Comparison of ENCODE assay signal across 8 mouse cellular contexts in genomic region chr15:102807353-102807752, GRCm38 (mm10).
A peak's percentile ranks its signal among the peaks of the same experiment; 100 is the strongest.
DNase-seq lines count a peak whose midpoint lies in the region; ATAC-seq and TF ChIP-seq lines count a peak whose summit lies in the region.

No protein-coding gene starts in this region.

- H3K4me2 ChIP-seq in kidney, embryonic 14.5 days (replicated peaks; ENCODE audit: low read depth, low read length): no peak overlapping the region

- H3K4me1 ChIP-seq in kidney, adult 2 months (ENCODE audit: control insufficient read depth, insufficient read depth, low read length): no peaks in the 10 kb centered on the region
- H3K4me1 ChIP-seq in kidney, embryonic 14.5 days (ENCODE audit: control insufficient read depth, insufficient read depth, low read length): no peaks in the 10 kb centered on the region

- no peak overlapping the region for H3K27ac ChIP-seq in kidney, adult 2 months (ENCODE audit: insufficient read depth, low read depth, low read length)
- no peak overlapping the region for H3K27ac ChIP-seq in kidney, embryonic 14.5 days (ENCODE audit: low read depth, low read length)

- TF ChIP-seq POLR2A in kidney, adult 2 months (IDR thresholded peaks at IDR 0.05; ENCODE audit: low read depth, low read length): no peak

- 46% methylated on average over 3 of the region's 3 CpGs for WGBS in kidney, adult 2 months
- 38% methylated on average over 3 of the region's 3 CpGs for WGBS in kidney, embryonic 14.5 days

- H3K9me3 ChIP-seq in kidney, embryonic 14.5 days (ENCODE audit: control insufficient read depth, low read length): no peaks in the 10 kb centered on the region

- no peak overlapping the region for H3K4me3 ChIP-seq in kidney, adult 2 months (ENCODE audit: insufficient read depth, low read depth, low read length)
- H3K4me3 ChIP-seq in kidney, embryonic 14.5 days (ENCODE audit: low read length): no peak overlapping the region

- TF ChIP-seq CTCF in kidney, adult 2 months (conservative IDR thresholded peaks at IDR 0.05; ENCODE audit: insufficient read depth, insufficient read length, low read depth, low read length): peak; percentile 43; the same call in 1 of the 2 replicates

- peak; percentile 2 for DNase-seq in CD4-positive, CD25-positive, alpha-beta regulatory T cell, adult 2 months (ENCODE audit: low read depth, low spot score)
- peak; percentile 25 for DNase-seq in kidney, adult 2 months
- peak; percentile 23 for DNase-seq in ZHBTc4 (ENCODE audit: low read depth, low spot score)
- peak; percentile 43 to 59 for DNase-seq in layer of hippocampus, adult 8-10 months (ENCODE audit: low spot score in 2 of 2)
- peak; percentile 27 for DNase-seq in right cerebral cortex, postnatal 25 days

- no peak for ATAC-seq in CD4-positive, CD25-positive, alpha-beta regulatory T cell, adult 4 months
- no peak for ATAC-seq in kidney, embryonic 14.5 days (ENCODE audit: low FRiP score, low TSS enrichment)
- no peak for ATAC-seq in erythroblast, adult 5-6 weeks (replicated peaks; ENCODE audit: low FRiP score, poor library complexity, severe bottlenecking)

- no peak overlapping the region for H3K9ac ChIP-seq in kidney, embryonic 14.5 days (ENCODE audit: low read depth, low read length)

- H3K36me3 ChIP-seq in kidney, adult 2 months (ENCODE audit: control insufficient read depth, insufficient read depth, low read length): no peaks in the 10 kb centered on the region
- H3K36me3 ChIP-seq in kidney, embryonic 14.5 days (ENCODE audit: control insufficient read depth, insufficient read depth, low read length): no peaks in the 10 kb centered on the region

- no peaks in the 10 kb centered on the region for H3K27me3 ChIP-seq in kidney, adult 2 months (replicated peaks; ENCODE audit: control insufficient read depth, insufficient read depth, low read length)
- peaks cover 8% of the 10 kb centered on the region; the same call in 1 of the 2 replicates for H3K27me3 ChIP-seq in kidney, embryonic 14.5 days (ENCODE audit: control insufficient read depth, insufficient read depth, low read length)
